Mouse (Mus musculus) gastrocnemius, postnatal 14 days (tissue): ENCODE measurements around the gene Atf7. TPM values are rescaled to one million over a fixed set of nuclear protein-coding genes. Genes with fewer than 3 reads are reported as not detected.

Experiments used
- DNase-seq: peaks from one replicate; pipeline ENCODE4 v3.0.0; 2021; ENCODE audit warnings: mixed read lengths
- intact Hi-C: fragments of 180-260 bp; cut with DNase I; formaldehyde crosslinking; loops from one replicate; pipeline ENCODE4 v1.15.1; 2025; ENCODE audit warnings: low total_unique reads
- microRNA-seq, 2 experiments: library from miRNA; unstranded; fragments of <30 nt; microRNA quantifications; one replicate each; pipeline ENCODE4 v1.2.0; 2021
- total RNA-seq, 2 experiments: library from RNA; stranded (reverse); gene quantifications; 2 replicates each; pipeline ENCODE4 v1.2.3; 2021

Gene Atf7
- total RNA-seq, 2 experiments from 2014 or later, result 49.9 to 51.2 TPM

DNA sequence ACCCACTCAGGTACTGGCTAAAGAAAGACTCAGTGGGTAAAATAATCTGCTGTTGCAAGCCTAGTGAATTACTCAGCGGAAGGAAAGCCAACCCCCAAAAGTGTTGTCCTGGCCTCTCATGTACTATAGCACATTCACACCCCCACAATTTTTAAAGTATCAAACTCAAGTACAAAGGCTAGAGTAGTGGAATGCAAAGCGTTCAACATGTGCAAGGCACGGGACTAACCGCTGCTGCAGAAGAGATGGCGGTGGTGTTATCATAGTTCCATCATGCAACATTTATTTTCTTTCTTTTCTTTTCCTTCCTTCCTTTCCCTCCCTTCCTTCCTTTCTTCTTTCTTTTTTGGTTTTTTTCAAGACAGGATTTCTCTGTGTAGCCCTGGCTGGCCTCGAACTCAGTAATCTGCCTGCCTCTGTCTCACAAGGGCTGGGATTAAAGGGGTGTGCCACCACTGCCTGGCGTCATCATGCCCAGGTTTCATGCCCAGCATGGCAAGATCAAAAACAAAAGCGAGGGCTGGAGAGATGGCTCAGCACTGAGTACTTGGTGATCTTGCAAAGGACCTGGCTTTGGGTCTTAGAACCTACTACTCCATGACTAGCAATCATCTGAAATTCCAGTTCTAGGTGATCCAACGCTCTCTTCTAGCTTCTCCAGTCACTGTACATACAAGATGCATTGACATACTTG lies 119.3 kb downstream of the Atf7 start:
- DNase-seq, result no peak
- intact Hi-C loops, result no loop called here

GRCm38 (mm10) chr15:102505073-102505769 lies 120.0 kb downstream of the Atf7 start:
- intact Hi-C loops, result no loop called here
- no peak for DNase-seq

- no peak for DNase-seq
- intact Hi-C loops, result no loop called here
These were observed 121.1 kb downstream of the Atf7 start for GRCm38 (mm10) chr15:102503924-102504782.

DNA sequence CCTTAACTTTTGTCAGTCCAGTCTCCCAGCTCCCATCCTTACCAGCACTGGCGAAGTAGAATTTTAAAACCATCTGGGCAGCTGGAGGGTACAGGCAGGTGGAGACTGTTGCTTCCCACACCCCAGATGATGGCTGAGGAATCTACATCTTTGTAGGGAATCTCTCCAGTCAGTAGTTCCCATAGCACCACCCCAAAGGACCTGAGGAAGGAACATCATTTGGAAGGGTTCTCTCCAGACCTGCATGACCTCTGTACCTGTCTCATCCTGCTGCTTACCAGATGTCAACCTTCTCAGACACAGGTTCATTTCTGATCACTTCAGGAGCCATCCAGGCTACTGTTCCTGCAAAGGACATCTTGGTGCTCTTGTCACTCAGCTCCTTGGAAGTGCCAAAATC lies 121.8 kb downstream of the Atf7 start, which contains the start of gene Gm10337:
TSS of gene Gm10337 (plus strand) at position 276 of the 400 bp plus-strand sequence.
- intact Hi-C loops, result no loop called here
- no peak for DNase-seq

GRCm38 (mm10) chr15:102502254-102502840 lies 122.9 kb downstream of the Atf7 start:
- intact Hi-C loops, result no loop called here
- no peak for DNase-seq

GRCm38 (mm10) chr15:102501084-102501814 lies 124.0 kb downstream of the Atf7 start:
- intact Hi-C loops, result no loop called here
- no peak for DNase-seq

GRCm38 (mm10) chr15:102500479-102500878 lies 124.8 kb downstream of the Atf7 start:
- intact Hi-C loops, result no loop called here
- no peak for DNase-seq

DNA sequence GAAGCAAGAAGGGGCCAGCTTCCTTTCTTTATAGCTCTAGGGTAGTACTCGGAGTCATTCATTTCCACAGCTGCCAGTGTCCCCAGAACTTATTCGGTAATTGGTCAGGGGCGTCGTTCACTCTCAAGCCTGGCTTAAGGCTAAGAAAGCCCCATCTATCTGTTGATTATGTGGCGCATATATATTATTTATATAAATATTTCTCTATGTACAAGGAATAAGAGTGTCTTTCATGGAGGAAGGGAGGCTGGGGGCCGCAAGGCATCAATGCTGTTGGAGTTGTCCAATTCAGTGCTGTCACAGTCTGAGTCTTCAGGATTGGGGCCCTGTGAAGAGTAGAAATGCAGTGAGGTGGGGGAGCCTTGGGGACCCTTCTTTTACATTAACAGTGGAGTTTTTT lies 125.4 kb downstream of the Atf7 start:
- intact Hi-C loops, result no loop called here

DNA sequence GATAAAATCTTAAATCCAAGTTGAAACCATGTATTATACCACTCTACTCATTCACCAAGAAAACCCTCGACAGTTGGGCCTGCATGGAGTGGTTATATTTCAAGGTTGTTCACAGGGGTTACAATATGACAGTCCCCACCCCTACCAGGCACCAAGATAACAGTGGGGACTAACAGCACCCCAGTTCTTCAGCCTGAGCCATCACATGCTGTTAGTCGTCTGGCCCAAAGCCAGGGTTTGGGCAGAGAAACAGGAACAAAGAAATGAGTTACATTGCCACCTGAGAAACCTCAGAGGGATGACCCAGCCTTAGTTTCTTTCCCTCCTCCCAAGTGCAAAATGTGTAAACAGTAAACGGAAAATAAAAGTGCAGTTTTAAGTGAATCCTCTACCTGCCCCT lies 125.9 kb downstream of the Atf7 start:
- intact Hi-C loops, result no loop called here
- DNase-seq, result no peak

More for the DNA sequence above, 125.4 kb downstream of the Atf7 start:
- no peak for DNase-seq

GRCm38 (mm10) chr15:102498322-102498721 lies 126.9 kb downstream of the Atf7 start:
- intact Hi-C loops, result no loop called here

GRCm38 (mm10) chr15:102487664-102488063 lies 137.6 kb downstream of the Atf7 start:
- DNase-seq, result no peak
- intact Hi-C loops, result no loop called here

More at GRCm38 (mm10) chr15:102498322-102498721, 126.9 kb downstream of the Atf7 start:
- DNase-seq, result no peak

DNA sequence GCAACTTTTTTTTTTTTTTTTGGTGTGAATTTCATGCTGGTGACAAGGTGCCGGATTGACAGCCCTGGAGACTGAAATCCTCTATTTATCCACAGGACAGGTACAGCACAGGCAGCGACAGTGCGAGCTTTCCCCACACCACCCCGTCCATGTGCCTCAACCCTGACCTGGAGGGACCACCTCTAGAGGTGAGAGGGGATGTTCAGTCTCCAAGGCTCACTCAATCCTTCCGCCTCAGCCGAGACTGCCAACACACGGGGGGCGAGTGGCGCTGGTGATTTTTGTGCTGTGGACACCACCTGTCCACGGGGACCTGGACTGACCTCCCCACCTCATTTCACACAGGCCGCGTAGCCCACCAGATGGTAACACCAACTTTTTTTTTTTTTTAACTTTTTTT lies 139.4 kb downstream of the Atf7 start:
- intact Hi-C loops, result no loop called here

DNA sequence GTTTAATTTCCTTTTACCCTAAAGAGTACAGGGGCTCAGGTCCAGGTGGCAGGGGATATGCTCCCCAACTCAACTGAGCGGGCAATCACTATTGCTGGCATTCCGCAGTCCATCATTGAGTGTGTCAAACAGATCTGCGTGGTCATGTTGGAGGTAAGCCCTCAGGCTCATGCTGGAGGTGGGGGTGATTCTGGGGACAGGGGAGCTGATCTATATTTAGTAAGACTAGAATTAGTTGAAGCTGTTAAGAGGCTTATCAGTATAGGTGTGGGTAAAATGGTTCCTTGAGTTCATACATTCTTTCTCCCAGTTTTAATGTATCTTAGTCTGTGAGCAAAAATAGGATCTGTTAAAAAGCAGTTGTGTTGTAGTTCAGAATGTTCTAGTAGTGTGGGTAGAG lies 142.1 kb downstream of the Atf7 start:
- no peak for DNase-seq
- intact Hi-C loops, result no loop called here

More for the DNA sequence above, 139.4 kb downstream of the Atf7 start:
- no peak for DNase-seq

Small RNAs within 50 kb of the gene (microRNA-seq; reads per million reads assigned to microRNA genes)
- 0 to 0.50 reads per million in 2 experiments for gene Mir688

Other genes starting within 250 kb of the Atf7 start
- gene Sp1, start 219.3 kb downstream of the Atf7 start, total RNA-seq, result 10 to 100 TPM; 27.5 to 31.2 TPM
- 1 to 10 TPM; 4.5 to 5.0 TPM for gene Amhr2, start 180.1 kb downstream of the Atf7 start, total RNA-seq
- gene Prr13, start 166.4 kb downstream of the Atf7 start, total RNA-seq, result 10 to 100 TPM; 12.1 to 13.6 TPM
- gene Pcbp2, start 154.9 kb downstream of the Atf7 start, total RNA-seq, result 100 to 1,000 TPM; 382 to 414 TPM
- gene Gm10337, start 121.7 kb downstream of the Atf7 start, total RNA-seq, result not detected
- 1 to 10 TPM; 3.1 TPM for gene Map3k12, start 108.4 kb downstream of the Atf7 start, total RNA-seq
- 10 to 100 TPM; 37.9 to 40.2 TPM for gene Tarbp2, start 107.3 kb downstream of the Atf7 start, total RNA-seq
- 1 to 10 TPM; 1.4 to 1.7 TPM for gene Npff, start 100.5 kb downstream of the Atf7 start, total RNA-seq
- 1 to 10 TPM in 1 of 2 experiments, not detected in 1; 1.9 TPM for gene Gm28047, start 397 bp downstream of the Atf7 start, total RNA-seq
- 10 to 100 TPM; 27.7 to 28.8 TPM for gene Atp5g2, start 46.9 kb upstream of the Atf7 start, total RNA-seq
- 10 to 100 TPM; 44.1 to 56.5 TPM for gene Calcoco1, start 96.7 kb upstream of the Atf7 start, total RNA-seq